Mouse (Mus musculus) monocyte, adult 5-6 weeks (primary cell): ENCODE results near the gene Gm28635. TPM values are rescaled to one million over a fixed set of nuclear protein-coding genes. Genes with fewer than 3 reads are reported as not detected.

Source experiments
- ATAC-seq: fragments of 153-309, 156-312 bp; replicated peaks from 2 replicates; pipeline ENCODE4 v1.8.0; 2017; ENCODE audit warnings: mild to moderate bottlenecking; ENCODE audit not compliant: low TSS enrichment, insufficient number of reproducible peaks, severe bottlenecking, poor library complexity, low FRiP score
- total RNA-seq: library from RNA; stranded (forward); fragments of 200-1000, 200-491, 200-594 nt; gene quantifications from 3 replicates; pipeline ENCODE4 v1.2.3, GENCODE M21; 2017

The Gm28635 gene
- total RNA-seq, 1 experiment from 2014 or later, result not detected

DNA sequence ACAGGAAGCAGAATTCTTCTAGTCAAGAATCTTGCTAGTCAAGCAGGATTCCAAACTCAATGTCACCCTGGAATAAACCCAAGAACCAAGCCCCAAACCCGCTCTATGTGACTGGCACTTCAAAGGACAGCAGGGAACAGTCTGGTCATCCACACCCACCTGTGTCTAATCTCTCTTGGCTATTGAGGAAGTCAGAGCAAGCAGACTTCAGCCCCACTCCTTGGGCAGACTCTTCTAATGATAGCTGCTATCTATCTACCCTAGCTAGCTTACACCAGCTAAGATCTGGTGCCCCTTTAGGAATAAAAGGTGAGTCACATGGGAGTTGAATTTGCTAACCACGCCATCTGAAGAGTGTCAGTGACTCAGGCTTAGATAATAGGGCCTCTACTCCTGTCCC is 58.9 kb downstream of the Gm28635 start:
- ATAC-seq, result no peak

DNA sequence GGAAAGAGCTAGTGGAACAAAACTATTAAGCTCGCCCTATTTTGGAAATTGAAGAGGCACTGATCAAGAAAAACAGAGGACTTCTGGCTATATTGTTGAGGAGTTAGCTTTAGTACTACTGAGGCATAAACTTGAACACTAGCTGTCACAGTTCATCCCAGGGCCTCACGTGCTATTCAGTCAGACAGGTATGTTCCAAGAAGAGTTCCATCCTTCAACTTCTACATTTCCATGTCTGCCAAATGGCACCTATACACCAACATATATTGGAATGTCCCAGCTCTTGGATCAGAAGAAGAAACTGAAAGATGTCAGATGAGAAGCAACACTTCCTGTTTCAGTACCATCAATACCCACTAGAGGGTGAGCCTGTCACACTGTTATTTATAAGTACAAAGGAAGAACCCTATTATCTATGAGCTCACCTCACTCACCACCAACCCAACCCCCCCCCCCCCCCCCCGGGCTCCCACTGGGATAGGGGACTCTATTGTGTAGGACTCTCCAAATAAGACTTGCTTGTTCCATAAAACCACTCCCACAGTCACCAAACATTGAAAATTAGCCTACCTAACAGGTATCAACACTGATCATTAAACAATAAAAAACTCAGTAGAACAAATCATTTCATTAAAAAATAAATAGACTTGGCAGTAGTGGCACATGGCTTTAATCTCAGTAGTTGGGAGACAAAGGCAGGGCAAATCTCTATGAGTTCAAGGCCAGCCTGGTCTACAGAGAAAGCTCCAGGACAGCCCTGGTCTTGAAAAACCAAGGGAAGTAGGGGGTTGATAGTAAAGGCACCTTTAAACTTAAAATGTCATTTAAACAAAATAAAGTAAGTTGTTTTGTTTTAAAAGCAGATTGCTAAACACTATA is 60.0 kb downstream of the Gm28635 start:
- ATAC-seq, result peak; percentile 72; the same call in 1 of the 2 replicates

DNA sequence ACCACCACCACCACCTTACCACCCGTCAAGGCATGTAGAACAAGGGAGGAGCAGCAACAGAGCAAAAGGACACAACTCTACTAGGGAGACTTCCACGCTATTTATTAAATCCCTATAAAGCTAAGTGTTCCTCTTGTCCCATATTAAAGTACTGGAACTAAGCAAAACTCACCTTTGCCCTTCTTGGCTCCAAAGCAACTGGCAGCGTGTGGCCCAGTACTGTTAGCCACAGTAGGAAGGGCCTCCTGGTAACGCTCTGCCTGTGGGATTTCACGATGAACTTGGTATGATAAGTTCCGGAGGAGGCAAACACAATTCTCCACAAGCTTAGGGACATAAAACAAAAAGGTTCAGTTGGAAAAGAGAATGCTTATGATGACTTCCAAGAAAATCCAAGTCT is 65.1 kb downstream of the Gm28635 start:
- ATAC-seq, result no peak

DNA sequence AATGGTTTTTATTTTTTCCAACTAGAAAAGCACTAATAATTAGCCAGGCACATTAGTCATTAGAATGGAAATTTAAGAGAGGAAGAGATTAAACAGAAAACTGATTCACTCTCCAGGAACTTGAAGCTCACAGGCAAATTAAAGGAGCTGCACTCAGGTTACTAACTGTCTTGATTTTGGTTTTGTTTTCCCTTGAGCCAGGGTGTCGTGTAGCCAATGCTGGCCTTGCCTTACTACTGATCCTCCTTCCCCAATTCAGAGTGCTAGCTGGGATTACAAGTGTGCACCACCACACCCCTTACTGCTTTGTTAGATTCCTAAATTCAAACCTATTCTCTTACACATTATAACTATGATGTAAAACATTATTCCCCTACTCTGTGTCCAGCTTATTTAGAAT is 70.0 kb downstream of the Gm28635 start:
- no peak for ATAC-seq

DNA sequence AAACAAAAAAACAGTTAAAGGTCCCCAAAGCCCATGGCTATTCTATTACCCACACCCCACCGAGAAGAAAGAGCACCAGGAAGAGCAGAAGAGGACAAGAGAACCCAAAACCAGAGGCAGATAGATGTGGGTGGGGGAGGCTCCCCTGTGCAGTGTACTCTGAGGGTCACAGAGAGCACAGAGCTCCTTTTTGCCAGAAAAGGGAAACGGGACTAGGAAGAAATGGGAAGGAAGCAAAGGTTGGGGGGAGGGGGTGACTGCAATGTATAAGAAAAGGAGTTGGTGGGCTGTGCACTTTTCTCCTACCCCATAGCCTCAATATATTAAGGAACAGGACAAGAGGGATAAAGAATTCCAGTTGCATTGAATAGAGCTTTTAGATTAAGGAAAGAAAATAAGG is 76.9 kb downstream of the Gm28635 start:
- ATAC-seq, result no peak

DNA sequence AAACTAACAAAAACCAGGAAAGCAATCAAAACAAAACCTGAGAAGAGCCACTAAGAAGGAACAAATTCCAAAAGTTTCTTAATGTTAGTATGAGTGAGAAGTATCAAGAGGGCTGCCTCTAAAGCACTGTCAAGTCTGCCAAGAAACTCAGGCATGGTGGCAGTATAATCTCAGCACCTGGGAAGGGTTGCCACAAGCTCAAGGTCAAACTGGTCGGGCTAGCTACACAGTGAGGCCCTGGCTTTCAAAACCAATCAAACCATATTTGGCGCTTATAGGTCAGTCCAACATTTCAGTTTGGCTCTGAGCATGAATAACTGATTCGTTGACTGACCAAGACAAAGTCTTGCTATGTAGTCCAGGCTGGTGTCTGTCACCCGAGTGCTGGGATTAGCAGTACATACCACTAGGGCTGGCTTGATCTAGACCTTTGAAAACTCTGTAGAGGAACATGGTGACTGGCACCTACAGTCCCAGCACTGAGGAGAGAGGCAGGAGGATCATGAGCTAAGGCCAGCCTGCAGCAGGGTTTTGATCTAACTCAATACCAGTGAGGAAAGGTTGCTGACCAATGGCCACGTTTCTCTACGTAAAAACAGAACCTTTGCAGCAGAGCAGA is 78.5 kb downstream of the Gm28635 start:
- ATAC-seq, result no peak

DNA sequence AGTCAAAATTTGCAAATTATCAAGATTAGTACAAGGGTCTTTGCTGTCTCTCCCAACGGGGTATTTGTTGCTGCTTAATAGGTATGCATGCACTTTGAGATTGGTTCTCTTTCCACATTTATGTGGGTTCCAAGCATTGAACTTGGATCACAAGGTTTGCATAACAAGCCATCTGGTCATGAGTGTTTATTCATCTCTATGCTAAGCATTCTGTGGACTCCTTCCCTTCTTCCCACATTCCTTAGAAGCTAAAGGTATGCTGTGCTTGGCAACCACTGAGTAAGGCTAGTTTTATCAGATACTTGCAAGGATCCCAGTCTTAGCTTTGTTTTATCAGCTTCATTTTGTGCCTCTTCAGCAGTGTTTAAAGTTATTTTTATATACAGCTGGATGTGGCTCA is 80.7 kb downstream of the Gm28635 start:
- ATAC-seq, result no peak

DNA sequence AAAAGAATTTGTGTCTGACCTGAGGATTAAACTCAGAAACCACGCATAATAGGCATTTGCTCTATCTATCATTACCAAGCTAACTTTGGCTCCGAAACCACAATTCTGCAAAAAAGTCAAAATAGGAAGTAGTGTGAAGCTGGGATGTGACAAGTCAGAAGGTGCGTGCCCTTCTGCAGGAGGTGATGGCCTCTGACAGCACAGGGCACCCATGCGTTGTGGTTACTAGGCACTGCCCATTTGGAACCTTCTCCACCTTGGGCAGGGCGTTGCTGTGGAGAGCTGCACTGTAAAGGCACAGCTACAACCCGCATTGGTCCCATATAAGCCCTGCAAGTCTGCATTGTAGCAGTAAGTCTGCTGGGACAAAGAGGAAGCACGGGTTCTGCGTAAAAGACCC is 85.0 kb downstream of the Gm28635 start:
- ATAC-seq, result no peak

DNA sequence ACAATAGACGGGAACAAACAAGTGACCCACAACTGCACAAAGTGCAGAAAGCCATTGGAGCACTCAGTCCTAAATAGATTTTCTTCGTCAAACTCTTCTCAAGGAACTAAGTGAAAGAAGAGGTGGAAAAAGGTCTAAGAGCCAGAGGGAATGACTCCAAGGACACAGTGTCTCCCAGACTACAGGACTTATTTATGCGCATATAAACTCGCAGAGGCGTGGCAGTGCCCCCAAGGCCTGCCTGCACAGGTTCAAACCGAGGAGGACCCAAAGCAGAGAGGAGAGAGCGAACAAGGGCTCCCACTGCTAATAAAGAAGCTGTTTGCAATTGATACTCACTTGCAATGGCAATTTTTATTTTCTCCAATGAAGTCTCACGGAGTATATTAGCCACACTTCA is 92.1 kb downstream of the Gm28635 start:
- ATAC-seq, result no peak

DNA sequence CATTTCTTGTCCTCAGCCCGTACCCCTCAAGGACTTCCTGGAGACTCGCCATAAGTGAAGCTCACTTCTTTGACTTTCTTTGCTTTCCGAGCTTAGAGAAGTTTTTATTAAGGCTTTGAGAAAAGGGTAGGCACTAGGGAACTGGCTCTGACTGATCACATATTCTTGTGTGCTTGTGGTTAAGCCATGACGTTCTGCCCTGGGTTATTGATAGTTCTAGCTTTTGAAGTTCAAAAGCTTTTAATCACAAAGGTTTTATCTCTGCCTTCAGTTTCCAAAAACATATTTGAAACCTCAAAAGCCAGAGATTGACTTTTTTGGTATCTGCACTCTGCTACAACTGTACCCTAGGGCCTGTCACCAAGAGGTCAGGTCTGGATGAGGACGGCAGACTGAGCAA is 95.6 kb downstream of the Gm28635 start:
- no peak for ATAC-seq

DNA sequence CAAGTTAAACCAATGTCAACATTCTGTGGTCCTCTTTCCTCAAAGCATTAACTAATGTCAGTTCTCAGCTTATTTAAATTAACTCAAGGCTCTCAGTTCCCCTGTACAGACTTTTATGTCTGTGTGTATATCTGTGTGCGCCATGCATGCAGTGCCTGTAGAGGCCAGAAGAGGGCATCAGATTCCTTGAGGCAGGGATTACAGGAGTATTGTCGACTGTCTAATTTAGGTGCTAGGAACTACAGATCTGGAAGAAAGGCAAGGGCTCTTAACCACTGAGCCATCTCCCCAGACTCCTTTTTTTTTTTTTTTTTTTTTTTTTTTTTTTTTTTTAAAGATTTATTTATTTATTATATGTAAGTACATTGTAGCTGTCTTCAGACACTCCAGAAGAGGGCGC is 96.6 kb downstream of the Gm28635 start:
- no peak for ATAC-seq

DNA sequence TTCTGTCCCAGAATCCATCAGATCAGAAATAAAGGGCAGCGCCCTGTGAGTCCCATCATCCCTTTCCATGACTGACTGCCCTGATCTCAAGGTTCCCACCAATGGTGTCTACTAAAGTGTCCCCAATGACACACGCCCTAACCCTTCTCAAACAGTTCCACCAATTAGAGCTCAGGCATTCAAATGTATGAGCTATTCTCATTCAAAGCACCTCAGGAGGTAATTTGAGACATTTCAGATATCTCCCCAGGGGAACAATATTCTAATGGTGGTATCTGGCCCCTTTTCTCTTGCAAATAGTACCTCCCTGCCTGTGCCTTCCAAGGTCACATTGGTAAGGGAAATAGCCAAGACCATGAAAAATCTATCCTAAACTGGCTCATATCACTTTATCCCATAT is 98.5 kb downstream of the Gm28635 start:
- ATAC-seq, result no peak

DNA sequence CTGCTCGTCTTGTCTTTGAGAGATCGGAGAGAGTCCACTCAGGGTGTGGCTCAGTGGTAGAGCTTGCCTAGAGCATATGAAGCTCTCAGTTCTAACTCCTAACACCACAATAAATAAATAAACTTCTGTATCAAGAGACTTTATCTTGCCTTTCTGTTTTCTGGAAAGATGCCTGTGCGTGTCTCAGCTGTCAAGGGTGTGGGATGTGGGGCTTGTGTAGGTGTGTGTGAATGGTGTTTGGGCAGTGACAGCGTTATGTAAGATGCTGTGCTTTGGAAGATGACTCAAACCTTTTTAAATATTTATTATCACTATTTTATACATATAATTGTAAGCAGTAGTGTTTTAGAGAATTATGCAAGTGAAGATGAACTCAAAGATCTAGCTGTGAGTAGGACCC is 103.7 kb downstream of the Gm28635 start:
- no peak for ATAC-seq

DNA sequence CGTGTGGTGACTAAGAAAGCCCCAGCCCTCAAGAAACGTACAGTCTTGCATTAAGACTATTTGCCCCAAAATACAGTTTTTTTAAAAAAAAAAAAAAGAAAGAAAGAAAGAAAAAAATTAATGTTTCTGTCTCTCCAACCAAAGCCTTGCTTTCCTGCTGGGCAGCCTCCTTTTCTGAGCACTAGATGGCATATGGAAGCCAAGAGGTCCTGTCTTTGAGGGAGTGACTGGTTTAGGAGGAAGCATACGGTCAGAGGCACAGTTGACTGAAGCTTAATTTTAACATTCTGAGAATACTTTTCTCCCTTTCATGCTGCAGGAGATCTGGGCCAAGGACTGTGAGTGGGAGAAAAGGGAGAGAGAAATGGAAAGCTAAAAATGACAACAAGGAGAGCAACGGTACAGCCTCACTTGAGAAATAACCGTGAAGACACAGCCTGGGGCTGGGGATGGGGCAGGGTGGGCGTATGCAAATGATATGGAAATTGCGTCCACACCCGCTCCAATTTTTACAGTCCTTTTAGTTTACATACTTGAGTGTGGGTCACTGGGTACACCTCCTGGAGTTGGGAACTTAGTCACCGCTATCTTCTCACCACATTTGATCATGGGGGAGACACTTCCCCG is 120.8 kb downstream of the Gm28635 start:
- no peak for ATAC-seq

Other genes starting within 250 kb of the Gm28635 start
- gene Tfpi, start 201.3 kb downstream of the Gm28635 start, total RNA-seq, result 2.2 to 4.7 TPM (median 4.2 TPM) in 3 replicates
- 7.9 to 20.7 TPM (median 8.5 TPM) in 3 replicates for gene Ctnnd1, start 27.3 kb downstream of the Gm28635 start, total RNA-seq
- not detected in 3 replicates for gene Btbd18, start 19.0 kb downstream of the Gm28635 start, total RNA-seq
- 34.9 to 47.7 TPM (median 37.5 TPM) in 3 replicates for gene Selenoh, start 7.3 kb downstream of the Gm28635 start, total RNA-seq
- 10.5 to 19.9 TPM (median 11.5 TPM) in 3 replicates for gene Med19, start 361 bp upstream of the Gm28635 start, total RNA-seq
- gene Tmx2, start 1.1 kb upstream of the Gm28635 start, total RNA-seq, result 20.9 to 31.5 TPM (median 22.4 TPM) in 3 replicates
- gene Zdhhc5, start 37.1 kb upstream of the Gm28635 start, total RNA-seq, result 22.4 to 46.2 TPM (median 25.7 TPM) in 3 replicates
- 29.1 to 46.4 TPM (median 29.3 TPM) in 3 replicates for gene Clp1, start 49.3 kb upstream of the Gm28635 start, total RNA-seq
- not detected in 3 replicates for gene Ypel4, start 56.0 kb upstream of the Gm28635 start, total RNA-seq
- not detected in 3 replicates for gene Gm19426, start 65.6 kb upstream of the Gm28635 start, total RNA-seq
- not detected in 3 replicates for gene Serping1, start 97.4 kb upstream of the Gm28635 start, total RNA-seq
- gene Ube2l6, start 120.8 kb upstream of the Gm28635 start, total RNA-seq, result 19.2 to 64.4 TPM (median 43.8 TPM) in 3 replicates
- gene Smtnl1, start 144.6 kb upstream of the Gm28635 start, total RNA-seq, result not detected in 3 replicates
- gene Timm10, start 149.0 kb upstream of the Gm28635 start, total RNA-seq, result 11.3 to 21.0 TPM (median 16.2 TPM) in 3 replicates
- gene Slc43a1, start 160.8 kb upstream of the Gm28635 start, total RNA-seq, result 0.29 to 0.32 TPM in 2 of 3 replicates, not detected in the other
- not detected in 3 replicates for gene Rtn4rl2, start 208.7 kb upstream of the Gm28635 start, total RNA-seq